Mouse (Mus musculus) MEL (cell line): Measurements from ENCODE around the gene Cd8b1.

Experiments used
- GABPA ChIP-seq: IDR thresholded peaks from 2 replicates; pipeline ENCODE4 v1.6.1; 2012; ENCODE audit warnings: low read depth, mild to moderate bottlenecking, inconsistent platforms, low read length, improper control_type of control experiment, moderate library complexity
- POLR2A ChIP-seq, 2 experiments: IDR thresholded peaks; 2 replicates each; pipeline ENCODE4 v1.6.1; 2011 to 2012; ENCODE audit warnings: low read length in 2 of 2, mild to moderate bottlenecking in 2 of 2, control low read depth in 1 of 2, improper control_type of control experiment in 1 of 2, low read depth in 1 of 2, moderate library complexity in 1 of 2; ENCODE audit not compliant: control insufficient read depth in 1 of 2, insufficient read depth in 1 of 2, poor library complexity in 1 of 2
- TBP ChIP-seq: IDR thresholded peaks from 2 replicates; pipeline ENCODE4 v1.8.0; 2011; ENCODE audit warnings: low read depth, low read length, improper control_type of control experiment

DNA sequence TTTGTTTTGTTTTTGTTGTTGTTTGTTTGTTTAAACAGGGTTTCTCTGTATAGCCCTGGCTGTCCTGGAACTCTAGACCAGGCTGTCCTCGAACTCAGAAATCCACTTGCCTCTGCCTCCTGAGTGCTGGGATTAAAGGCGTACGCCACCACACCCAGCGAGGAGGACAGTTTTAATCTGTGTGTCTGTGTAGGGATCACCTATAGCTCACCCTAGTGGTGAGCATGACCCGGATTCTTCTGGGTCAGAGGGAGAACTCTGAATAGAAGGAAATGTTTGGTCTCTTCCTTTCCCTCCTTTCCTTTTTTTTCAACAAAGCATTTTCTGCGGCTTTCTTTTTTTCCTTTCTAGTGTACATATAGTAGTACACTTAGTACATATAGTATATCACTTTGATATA, 27.3 kb upstream of the Cd8b1 start:
- TF ChIP-seq POLR2A (IDR thresholded peaks at IDR 0.05; ENCODE audit: control insufficient read depth in 1 of 2, insufficient read depth in 1 of 2, low read depth in 1 of 2, low read length in 2 of 2, poor library complexity in 1 of 2) = no peak
- no peak for TF ChIP-seq GABPA
- no peak for TF ChIP-seq TBP
